Mouse (Mus musculus) forebrain, embryonic 10.5 days (tissue): Measurements from ENCODE around the gene Filip1l. TPM values are rescaled to one million over a fixed set of nuclear protein-coding genes. Genes with fewer than 3 reads are reported as not detected.

Experiments used
- DNase-seq: peaks from one replicate; pipeline ENCODE4 v3.0.0-alpha.2; 2017; ENCODE audit warnings: low spot score; ENCODE audit errors: extremely low spot score
- H3K27ac ChIP-seq: fragments of 300-500 bp; sonication (generic); 2 replicates; pipeline ENCODE4 v1.5.1; 2016; ENCODE audit warnings: mild to moderate bottlenecking
- H3K27me3 ChIP-seq: fragments of 300-500 bp; sonication (generic); 2 replicates; pipeline ENCODE4 v1.6.1; 2016; ENCODE audit warnings: mild to moderate bottlenecking; ENCODE audit not compliant: poor library complexity, severe bottlenecking
- H3K36me3 ChIP-seq: fragments of 300-500 bp; sonication (generic); replicated peaks from 2 replicates; pipeline ENCODE4 v1.6.1; 2016; ENCODE audit warnings: mild to moderate bottlenecking, moderate library complexity
- H3K4me1 ChIP-seq: fragments of 300-500 bp; sonication (generic); 2 replicates; pipeline ENCODE4 v1.6.1; 2016
- H3K4me3 ChIP-seq: fragments of 300-500 bp; sonication (generic); 2 replicates; pipeline ENCODE4 v1.5.1; 2016; ENCODE audit warnings: mild to moderate bottlenecking, moderate library complexity
- H3K9me3 ChIP-seq: fragments of 300-500 bp; sonication (generic); 2 replicates; pipeline ENCODE4 v1.6.1; 2016; ENCODE audit warnings: mild to moderate bottlenecking, moderate library complexity
- WGBS: fragments of 180-500 bp; shearing (Covaris S2); methylation state at CpG from one replicate; pipeline ENCODE4 v1.1.7; 2016; 5-methylcytosine and 5-hydroxymethylcytosine counted together
- polyA plus RNA-seq: library from polyadenylated mRNA; unstranded; fragments of >200 nt; fragmentation: Nextera tagmentation; extraction: Ambion mirVana; gene quantifications from 2 replicates; pipeline ENCODE4 v1.2.1, GENCODE M21; 2016

Filip1l gene
- polyA plus RNA-seq, 1 experiment from 2014 or later = 6.7 TPM

- Histone ChIP-seq H3K36me3 (no peaks in the 10 kb centered on the region), H3K9me3 (no peaks in the 10 kb centered on the region), H3K27ac (no peak overlapping the region), H3K4me1 (0 out of 2 replicates have a peak, but pooled peaks cover 3% of the 10 kb centered on the region), H3K4me3 (no peak overlapping the region), H3K27me3 (no peaks in the 10 kb centered on the region)
- DNase-seq = no peak
- WGBS = 87% methylated on average over 8 of the region's 8 CpGs
Measured at GRCm38 (mm10) chr16:57329028-57329427, 23.9 kb upstream of the Filip1l start.

DNA sequence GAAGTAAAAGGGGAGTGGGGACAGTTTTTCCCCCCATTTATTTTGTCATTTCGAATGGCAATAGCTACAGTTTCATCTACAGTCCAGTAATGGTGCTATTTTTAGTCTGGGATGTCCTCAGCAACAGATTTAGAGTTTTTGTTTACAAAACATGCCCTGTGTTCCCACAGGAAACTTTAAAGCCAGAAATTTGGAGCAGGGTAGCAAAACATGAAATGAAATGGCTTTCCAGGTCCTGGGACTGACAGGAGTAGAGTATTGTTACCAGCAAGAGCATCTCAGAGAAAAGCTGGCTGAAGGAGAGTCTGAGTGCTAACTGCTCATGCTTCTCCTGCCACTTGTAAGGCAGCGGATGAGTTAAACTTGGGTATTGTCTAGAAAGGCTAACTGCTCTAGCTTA lies 22.8 kb upstream of the Filip1l start:
- 0 out of 2 replicates have a peak, but pooled peaks cover 3% of the 10 kb centered on the region for H3K4me1 ChIP-seq
- H3K27ac ChIP-seq = no peak overlapping the region
- DNase-seq = no peak
- H3K9me3 ChIP-seq = no peaks in the 10 kb centered on the region
- no peak overlapping the region for H3K4me3 ChIP-seq
- 86% methylated on average over 2 of the region's 2 CpGs for WGBS
- no peaks in the 10 kb centered on the region for H3K36me3 ChIP-seq
- no peaks in the 10 kb centered on the region for H3K27me3 ChIP-seq

- Histone ChIP-seq H3K36me3 (no peaks in the 10 kb centered on the region), H3K4me1 (0 out of 2 replicates have a peak, but pooled peaks cover 3% of the 10 kb centered on the region), H3K4me3 (no peak overlapping the region), H3K27ac (no peak overlapping the region), H3K9me3 (no peaks in the 10 kb centered on the region), H3K27me3 (no peaks in the 10 kb centered on the region)
- WGBS = 83% methylated on average over 7 of the region's 7 CpGs
- no peak for DNase-seq
Measured at GRCm38 (mm10) chr16:57332301-57332700, 20.6 kb upstream of the Filip1l start.

DNA sequence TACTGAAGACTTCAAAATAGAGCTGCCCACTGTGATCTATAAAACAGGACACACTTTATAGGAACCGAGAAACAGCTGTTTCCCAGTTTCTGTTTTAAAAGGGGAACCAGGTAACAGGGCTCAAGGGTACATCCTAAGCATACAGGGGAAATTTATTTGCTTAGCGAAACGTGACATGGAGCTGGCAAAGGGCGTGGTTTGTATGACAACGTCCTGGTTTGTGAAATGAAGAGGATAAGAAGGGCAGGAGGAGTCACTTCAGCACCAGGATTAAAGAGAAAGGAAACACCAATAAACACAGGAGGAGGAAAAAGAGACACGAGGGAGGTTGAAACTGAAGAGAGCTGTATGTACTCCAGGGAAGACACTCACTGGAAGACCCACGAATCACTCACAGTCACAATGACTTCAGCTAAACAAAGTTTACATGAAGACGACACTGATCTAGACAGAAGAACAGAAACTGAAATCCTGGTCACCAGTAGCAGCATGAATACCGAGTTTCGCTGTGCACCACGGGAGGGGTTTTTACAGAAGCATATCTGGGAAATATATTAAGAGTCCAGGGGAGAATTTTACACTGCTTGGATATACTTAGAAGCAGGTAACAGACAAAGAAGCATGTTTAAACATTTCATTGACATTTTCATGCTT lies 16.0 kb upstream of the Filip1l start:
- Histone ChIP-seq H3K36me3 (no peaks in the 10 kb centered on the region), H3K4me3 (no peak overlapping the region), H3K27ac (no peak overlapping the region), H3K4me1 (peaks cover 16% of the 10 kb centered on the region; the same call in 1 of the 2 replicates), H3K27me3 (no peaks in the 10 kb centered on the region), H3K9me3 (no peaks in the 10 kb centered on the region)
- DNase-seq = no peak
- 88% methylated on average over 11 of the region's 11 CpGs for WGBS

DNA sequence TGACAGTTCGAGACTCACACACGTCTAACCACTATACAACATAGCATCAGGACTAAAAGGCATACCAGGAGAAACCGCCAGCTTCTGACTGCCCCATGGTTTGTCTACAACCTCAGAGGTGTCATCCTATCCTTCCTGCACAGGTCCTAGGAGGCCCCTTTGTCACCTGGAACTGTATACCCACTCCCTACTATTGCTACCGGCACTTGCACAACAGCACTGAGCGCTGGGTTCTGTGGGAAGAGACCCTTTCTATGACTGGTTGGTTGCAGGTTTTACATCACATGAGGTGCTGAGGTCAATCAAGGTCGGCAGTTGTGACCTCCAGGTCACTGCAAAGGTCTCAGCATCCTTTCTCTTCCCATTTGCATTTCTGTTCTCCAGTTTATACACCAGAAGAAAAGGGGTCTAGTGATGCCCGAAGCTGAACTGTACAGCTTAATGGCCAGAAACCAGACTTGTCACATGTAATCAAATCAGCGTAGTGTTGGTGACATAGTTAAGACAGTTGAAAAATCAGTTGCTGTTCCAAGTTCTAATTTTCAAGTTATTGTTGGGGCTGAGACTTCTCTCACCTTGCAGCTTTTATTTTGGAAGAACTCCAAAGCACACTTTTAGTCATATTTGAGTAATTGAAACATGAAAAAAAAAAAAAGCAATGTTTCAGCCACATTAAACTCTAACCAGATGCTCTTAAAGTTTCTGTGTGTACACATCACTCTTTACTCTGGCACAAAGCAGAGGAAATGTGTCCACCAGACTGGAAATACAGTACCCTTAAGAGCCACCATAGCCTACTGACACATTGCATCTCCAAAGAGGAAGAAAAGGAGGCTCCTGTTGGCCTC lies 12.9 kb upstream of the Filip1l start:
- no peaks in the 10 kb centered on the region for H3K36me3 ChIP-seq
- no peak for DNase-seq
- peaks cover 16% of the 10 kb centered on the region; the same call in 1 of the 2 replicates for H3K4me1 ChIP-seq
- 87% methylated on average over 8 of the region's 8 CpGs for WGBS
- no peaks in the 10 kb centered on the region for H3K27me3 ChIP-seq
- no peak overlapping the region for H3K27ac ChIP-seq
- no peak overlapping the region for H3K4me3 ChIP-seq
- H3K9me3 ChIP-seq = no peaks in the 10 kb centered on the region

GRCm38 (mm10) chr16:57340613-57340898 lies 12.3 kb upstream of the Filip1l start:
- WGBS = 67% methylated on average over 5 of the region's 5 CpGs
- no peak for DNase-seq
- no peak overlapping the region for H3K27ac ChIP-seq
- no peak overlapping the region for H3K4me3 ChIP-seq
- H3K4me1 ChIP-seq = peaks cover 16% of the 10 kb centered on the region; the same call in 1 of the 2 replicates
- H3K9me3 ChIP-seq = no peaks in the 10 kb centered on the region
- no peaks in the 10 kb centered on the region for H3K36me3 ChIP-seq
- no peaks in the 10 kb centered on the region for H3K27me3 ChIP-seq

GRCm38 (mm10) chr16:57346258-57346657 lies 6.6 kb upstream of the Filip1l start:
- Histone ChIP-seq H3K27ac (peak overlapping the region; percentile 22; the same call in 1 of the 2 replicates), H3K4me1 (peaks cover 16% of the 10 kb centered on the region), H3K4me3 (no peak overlapping the region), H3K36me3 (no peaks in the 10 kb centered on the region), H3K9me3 (no peaks in the 10 kb centered on the region), H3K27me3 (no peaks in the 10 kb centered on the region)
- DNase-seq = no peak
- WGBS = 81% methylated on average over 3 of the region's 3 CpGs

DNA sequence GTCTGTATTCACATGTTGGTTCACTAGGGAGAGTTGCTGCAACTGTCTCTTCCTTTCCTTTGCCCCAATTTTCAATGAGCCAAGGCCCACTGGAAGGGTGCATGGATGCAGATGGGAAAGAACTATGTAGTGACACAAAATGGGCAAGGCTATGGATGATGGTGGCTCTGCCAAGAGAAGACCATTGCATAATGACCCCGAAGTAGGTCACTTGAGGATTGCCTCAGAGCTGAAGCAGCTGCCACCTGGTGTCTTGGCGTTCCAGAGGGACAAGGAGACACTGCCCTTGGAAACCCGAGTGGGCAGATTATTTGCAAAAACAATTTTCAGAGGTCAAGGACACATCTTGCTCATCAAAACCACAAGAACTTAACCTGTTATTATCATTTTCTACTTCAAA lies 3.9 kb upstream of the Filip1l start:
- WGBS = 91% methylated on average over 3 of the region's 3 CpGs
- Histone ChIP-seq H3K4me3 (no peak overlapping the region), H3K4me1 (peaks cover 32% of the 10 kb centered on the region), H3K9me3 (no peaks in the 10 kb centered on the region), H3K27me3 (no peaks in the 10 kb centered on the region), H3K27ac (no peak overlapping the region), H3K36me3 (no peaks in the 10 kb centered on the region)
- no peak for DNase-seq

DNA sequence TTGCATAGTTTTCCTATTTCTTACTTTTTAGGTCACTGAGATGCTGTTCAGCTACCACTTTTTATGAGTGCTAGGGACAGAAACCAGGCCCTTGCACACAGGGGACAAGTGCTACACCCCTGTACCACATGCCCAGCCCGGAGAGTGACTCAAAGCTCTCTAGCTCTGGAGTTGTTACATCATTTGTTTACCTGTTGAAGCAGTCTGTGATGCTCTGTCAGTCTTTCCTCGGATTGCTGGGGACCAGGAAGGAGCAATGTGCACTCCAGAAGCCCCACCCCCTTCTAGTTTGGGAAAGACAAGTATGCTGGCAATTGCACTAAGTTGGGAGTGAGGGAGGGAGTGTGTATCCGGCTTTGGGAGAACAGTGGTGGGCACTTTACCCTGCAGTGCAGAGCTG lies 3.2 kb upstream of the Filip1l start:
- Histone ChIP-seq H3K27ac (no peak overlapping the region), H3K9me3 (no peaks in the 10 kb centered on the region), H3K36me3 (no peaks in the 10 kb centered on the region), H3K4me3 (no peak overlapping the region), H3K4me1 (peaks cover 32% of the 10 kb centered on the region), H3K27me3 (no peaks in the 10 kb centered on the region)
- DNase-seq = no peak
- 67% methylated on average over 3 of the region's 3 CpGs for WGBS

GRCm38 (mm10) chr16:57353166-57353721 lies 351 bp downstream of the Filip1l start:
- 90% methylated on average over 11 of the region's 11 CpGs for whole genome bisulfite sequencing
- no peak overlapping the region for H3K4me3 ChIP-seq
- H3K4me1 ChIP-seq = peaks cover 19% of the 10 kb centered on the region
- DNase-seq = no peak
- no peaks in the 10 kb centered on the region for H3K36me3 ChIP-seq
- H3K27ac ChIP-seq = 0 out of 2 replicates have a peak overlapping the region, but pooled peaks have one; percentile 4
- H3K27me3 ChIP-seq = no peaks in the 10 kb centered on the region
- no peaks in the 10 kb centered on the region for H3K9me3 ChIP-seq

- Histone ChIP-seq H3K36me3 (no peaks in the 10 kb centered on the region), H3K4me1 (peaks cover 19% of the 10 kb centered on the region), H3K9me3 (no peaks in the 10 kb centered on the region), H3K27ac (no peak overlapping the region), H3K4me3 (no peak overlapping the region), H3K27me3 (no peaks in the 10 kb centered on the region)
- no peak for DNase-seq
- WGBS = 85% methylated on average over 6 of the region's 6 CpGs
Measured at GRCm38 (mm10) chr16:57353932-57354331, 1.0 kb downstream of the Filip1l start.

GRCm38 (mm10) chr16:57356454-57356853 lies 3.6 kb downstream of the Filip1l start:
- Histone ChIP-seq H3K27ac (no peak overlapping the region), H3K4me1 (peaks cover 16% of the 10 kb centered on the region), H3K4me3 (no peak overlapping the region), H3K36me3 (no peaks in the 10 kb centered on the region), H3K27me3 (no peaks in the 10 kb centered on the region), H3K9me3 (no peaks in the 10 kb centered on the region)
- 79% methylated on average over 6 of the region's 6 CpGs for WGBS
- no peak for DNase-seq

DNA sequence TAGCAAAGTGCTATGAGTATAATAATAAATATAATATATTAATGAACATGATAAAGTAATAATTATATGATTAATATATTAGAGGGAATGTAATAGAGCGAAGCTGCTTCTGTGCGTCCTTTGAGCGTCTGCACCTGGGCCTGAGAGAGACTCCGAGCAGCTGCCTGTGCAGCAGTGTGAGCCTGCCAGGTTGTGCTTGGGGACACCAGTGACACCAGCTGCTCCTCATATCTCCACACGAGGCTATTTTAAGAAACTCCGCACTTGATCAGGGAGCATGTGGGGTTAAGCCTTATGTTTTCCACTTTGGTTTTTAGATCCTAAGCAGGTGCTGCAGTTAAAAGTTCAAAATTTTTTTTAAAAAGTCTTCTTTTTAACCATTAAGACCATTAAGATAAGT lies 4.1 kb downstream of the Filip1l start:
- no peaks in the 10 kb centered on the region for H3K36me3 ChIP-seq
- no peaks in the 10 kb centered on the region for H3K27me3 ChIP-seq
- H3K4me1 ChIP-seq = peaks cover 10% of the 10 kb centered on the region
- H3K9me3 ChIP-seq = no peaks in the 10 kb centered on the region
- no peak for DNase-seq
- WGBS = 89% methylated on average over 6 of the region's 6 CpGs
- no peak overlapping the region for H3K27ac ChIP-seq
- no peak overlapping the region for H3K4me3 ChIP-seq
